Mouse (Mus musculus) heart, adult 10 weeks (tissue): ENCODE results near the gene Cxcr1. TPM values are rescaled to one million over a fixed set of nuclear protein-coding genes. Genes with fewer than 3 reads are reported as not detected.

ENCODE experiments used
- polyA plus RNA-seq: library from polyadenylated mRNA; stranded (reverse); fragments of 350-450 nt; fragmentation: Illumina TruSeq; extraction: RNeasy Lipid Tissue Mini Kit (QIAGEN cat#74804); gene quantifications from one replicate; pipeline ENCODE4 v1.2.3, GENCODE M21; 2014; ENCODE audit warnings: low read depth, low replicate concordance

Gene Cxcr1
- not detected for polyA plus RNA-seq

GRCm38 (mm10) chr1:74194445-74194844 is at the start of gene Cxcr1:
Gene Cxcr1, minus strand, starts transcription at chr1:74194631.

DNA sequence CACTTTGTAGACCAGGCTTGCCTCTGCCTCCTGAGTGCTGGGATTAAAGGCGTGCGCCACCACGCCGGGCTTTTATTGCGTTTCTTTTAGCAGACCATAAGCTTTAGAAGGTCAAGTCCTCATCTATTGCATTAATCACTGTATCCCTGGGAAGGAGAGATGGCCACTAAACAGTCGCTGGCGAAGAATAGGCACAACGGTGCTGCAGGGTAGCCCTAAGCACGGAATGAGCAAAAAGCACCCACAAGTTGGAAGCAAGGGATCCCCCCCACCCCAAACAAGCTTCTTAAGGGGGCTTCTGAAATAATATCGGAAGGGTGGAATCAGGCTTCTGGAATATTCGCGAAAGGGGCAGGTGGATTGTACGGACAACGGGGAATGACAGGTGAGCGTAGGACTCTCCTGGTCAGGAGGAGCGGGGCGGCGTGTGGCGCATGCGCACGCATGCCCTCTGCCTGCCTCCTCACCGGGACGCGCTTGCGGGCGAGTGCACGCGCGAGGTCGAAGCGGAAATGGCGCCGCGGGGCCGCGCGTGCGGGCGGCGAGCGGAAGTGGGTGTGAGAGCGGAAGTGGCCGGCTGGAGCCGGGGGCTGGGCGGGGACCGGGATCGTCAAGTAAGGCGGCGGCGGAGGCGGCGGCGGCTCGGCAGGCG is 41.6 kb upstream of the Cxcr1 start, which contains the start of gene Arpc2:
Arpc2 (plus strand) TSS at position 147 of the 652 bp plus-strand sequence.

GRCm38 (mm10) chr1:74153461-74154184 is 40.8 kb downstream of the Cxcr1 start, which contains the start of gene Cxcr2:
Gene Cxcr2, plus strand, starts transcription at chr1:74153989.

Other genes with a start within 250 kb of the Cxcr1 start
- gene Tns1, start 70.2 kb downstream of the Cxcr1 start, polyA plus RNA-seq: 367 TPM
- 1.3 TPM for gene Rufy4, start 69.1 kb downstream of the Cxcr1 start, polyA plus RNA-seq
- gene Cxcr2, start 40.6 kb downstream of the Cxcr1 start, polyA plus RNA-seq: not detected
- gene Arpc2, start 41.5 kb upstream of the Cxcr1 start, polyA plus RNA-seq: 163 TPM
- gene Gpbar1, start 83.9 kb upstream of the Cxcr1 start, polyA plus RNA-seq: not detected
- 109 TPM for gene Aamp, start 90.1 kb upstream of the Cxcr1 start, polyA plus RNA-seq
- 110 TPM for gene Pnkd, start 90.3 kb upstream of the Cxcr1 start, polyA plus RNA-seq
- 66.8 TPM for gene Tmbim1, start 111.0 kb upstream of the Cxcr1 start, polyA plus RNA-seq
- 0.63 TPM for gene Catip, start 167.5 kb upstream of the Cxcr1 start, polyA plus RNA-seq
- 4.0 TPM for gene Slc11a1, start 180.6 kb upstream of the Cxcr1 start, polyA plus RNA-seq
- gene Ctdsp1, start 196.9 kb upstream of the Cxcr1 start, polyA plus RNA-seq: 95.7 TPM
- 0.37 TPM for gene Vil1, start 214.7 kb upstream of the Cxcr1 start, polyA plus RNA-seq